Mouse (Mus musculus) G1E-ER4 (cell line): ENCODE results near the gene Lztr1. TPM values are rescaled to one million over a fixed set of nuclear protein-coding genes. Genes with fewer than 3 reads are reported as not detected.

ENCODE experiments used
- GATA1 ChIP-seq: IDR thresholded peaks from one replicate; pipeline ENCODE4 v1.8.0; 2012; ENCODE audit warnings: low read length, inconsistent platforms
- polyA plus RNA-seq: library from polyadenylated mRNA; stranded (reverse); fragments of >175 nt; gene quantifications from 2 replicates; pipeline ENCODE4 v1.2.3, GENCODE M21; 2012

Lztr1 gene
- polyA plus RNA-seq, 1 experiment = 41.2 TPM

DNA sequence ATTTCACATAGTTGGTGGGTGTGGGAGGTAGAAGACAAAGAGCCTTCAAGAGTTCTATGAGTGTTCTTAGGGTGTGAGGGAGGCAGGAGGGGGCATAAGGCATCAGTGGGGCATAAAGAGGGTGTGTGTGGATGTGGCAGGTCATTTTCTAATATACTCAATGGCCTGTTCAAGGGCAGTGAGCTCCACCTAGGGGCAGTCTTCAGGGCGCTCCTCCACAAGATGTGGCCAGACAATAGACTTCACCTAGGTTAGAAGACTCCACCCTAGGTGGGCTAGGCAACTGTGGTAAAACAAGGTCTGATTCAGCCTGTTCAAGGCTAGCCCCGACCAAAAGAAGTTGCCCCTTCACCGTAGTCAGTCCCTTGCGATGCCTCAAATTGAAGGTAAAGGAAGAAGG is 23.8 kb downstream of the Lztr1 start:
- TF ChIP-seq GATA1 = no peak

DNA sequence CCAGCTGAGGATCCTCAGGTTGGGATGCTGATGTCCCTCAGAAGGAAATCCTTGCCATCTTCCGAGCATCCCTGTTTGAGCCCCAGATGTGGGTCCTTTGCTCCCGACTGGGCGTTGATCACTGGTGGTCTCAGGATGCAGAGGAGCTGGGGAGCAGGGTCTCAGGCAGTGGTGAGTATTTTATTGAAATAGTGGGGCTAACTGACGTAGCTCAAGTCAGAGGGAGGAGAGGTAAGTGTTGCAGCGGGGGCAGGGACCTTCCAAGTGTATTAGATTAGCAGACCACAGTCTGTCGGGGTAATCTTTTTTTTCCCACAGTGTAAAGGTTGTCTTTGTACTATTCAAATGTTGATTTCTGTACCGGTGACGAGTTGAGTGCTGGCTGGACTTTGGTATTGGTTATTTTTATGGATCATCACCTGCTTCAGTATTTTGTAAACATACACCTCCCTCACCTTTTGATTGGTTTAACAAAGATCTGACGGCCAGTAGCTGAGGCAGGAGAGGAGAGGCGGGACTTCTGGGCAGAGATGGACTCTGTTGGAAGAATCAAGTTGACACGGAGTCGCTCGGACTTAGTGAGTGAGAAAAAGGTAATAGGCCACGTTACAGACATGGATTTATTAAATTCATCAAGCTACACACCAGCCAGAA is 24.3 kb downstream of the Lztr1 start:
- no peak for TF ChIP-seq GATA1

DNA sequence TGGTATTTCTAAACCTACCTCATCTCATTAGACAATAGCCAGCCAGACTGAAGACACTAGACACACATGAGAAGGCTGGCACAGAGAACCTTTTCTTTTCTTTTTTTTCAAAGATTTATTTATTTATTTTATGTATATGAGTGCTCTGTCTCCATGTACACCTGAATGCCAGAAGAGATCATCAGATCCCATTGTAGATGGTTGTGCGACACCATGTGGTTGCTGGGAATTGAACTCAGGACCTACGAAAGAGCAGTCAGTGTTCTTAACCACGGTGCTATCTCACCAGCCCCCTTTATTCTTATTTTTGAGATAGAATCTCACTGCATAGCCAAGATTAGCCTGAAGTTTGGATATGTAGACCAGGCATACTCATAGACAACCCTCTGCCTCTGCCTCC is 28.1 kb downstream of the Lztr1 start:
- no peak for TF ChIP-seq GATA1

DNA sequence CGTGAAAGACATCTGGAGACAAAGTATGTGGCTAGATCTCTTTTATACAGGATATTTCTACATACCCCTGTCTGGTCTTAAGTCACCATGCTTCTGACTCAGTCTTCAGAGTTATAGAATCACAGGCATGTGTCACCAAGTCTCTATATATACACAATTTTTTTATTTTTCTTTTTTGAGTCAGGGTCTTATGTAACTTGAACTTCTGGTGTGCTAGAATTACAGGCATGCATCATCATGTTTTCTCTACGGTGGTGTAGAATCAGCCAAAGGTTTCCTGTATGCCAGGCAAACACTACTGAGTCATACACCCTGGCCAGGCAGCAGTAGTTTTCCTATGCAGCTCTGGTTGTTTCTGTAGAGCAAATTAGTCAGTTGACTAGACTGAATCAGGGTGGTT is 34.1 kb downstream of the Lztr1 start:
- TF ChIP-seq GATA1 = no peak

DNA sequence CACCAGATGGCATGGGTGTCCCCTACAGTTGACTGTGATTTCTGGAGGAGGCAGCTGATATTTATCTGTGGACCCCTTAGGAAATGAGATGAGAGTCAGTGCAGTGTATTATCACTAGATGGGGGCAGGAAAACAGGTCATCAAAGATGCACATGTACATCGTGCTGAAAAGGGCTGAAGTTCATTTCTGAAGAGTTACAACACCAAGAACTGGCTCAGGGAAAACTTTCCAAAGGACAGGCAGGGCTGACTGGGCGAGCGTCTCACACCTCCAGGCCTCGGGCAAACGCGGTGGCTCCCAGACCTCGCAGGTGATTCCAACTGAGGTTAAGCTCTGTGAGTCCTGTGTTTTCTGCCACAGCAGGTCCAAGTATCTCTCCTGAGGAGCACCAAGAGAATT is 44.3 kb downstream of the Lztr1 start:
- TF ChIP-seq GATA1 = no peak

DNA sequence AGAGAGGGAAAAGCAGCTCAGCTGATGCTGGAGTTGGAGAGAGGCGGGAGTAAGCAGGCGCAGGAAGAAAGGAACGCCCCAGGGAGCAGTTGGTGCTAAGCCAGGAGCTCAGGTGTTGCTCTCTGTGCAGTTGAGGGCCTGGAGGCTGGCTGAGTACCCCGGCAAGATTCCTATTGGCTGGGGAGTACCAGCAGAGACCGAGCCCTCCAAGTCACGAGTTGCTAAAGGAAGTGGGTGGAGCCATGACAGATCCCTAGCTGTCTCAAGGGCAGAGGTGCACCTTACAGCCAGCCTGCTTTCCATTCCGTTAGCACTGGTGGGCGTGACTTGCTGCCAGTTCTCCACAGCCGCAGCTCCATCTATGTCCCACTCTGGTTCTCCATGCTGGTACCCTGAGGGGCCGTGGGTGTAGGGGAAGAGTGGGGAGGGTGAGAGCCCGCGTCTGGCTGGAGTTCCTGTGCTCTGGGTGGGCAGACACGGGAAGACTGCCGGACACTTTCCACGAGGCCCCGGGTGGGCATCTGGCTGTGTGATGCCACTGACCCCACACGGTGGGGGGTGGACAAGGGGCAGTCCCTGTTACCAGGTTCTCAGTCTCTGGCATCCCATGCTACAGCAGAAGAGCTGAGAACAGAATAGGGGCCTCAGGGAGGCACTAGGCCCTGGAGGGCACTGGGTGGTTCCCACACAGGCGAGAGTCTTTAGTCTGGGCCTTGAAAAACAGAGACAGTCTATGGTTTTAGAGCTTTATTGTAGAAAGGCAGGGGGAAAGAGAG is 45.6 kb downstream of the Lztr1 start:
- TF ChIP-seq GATA1 = no peak

DNA sequence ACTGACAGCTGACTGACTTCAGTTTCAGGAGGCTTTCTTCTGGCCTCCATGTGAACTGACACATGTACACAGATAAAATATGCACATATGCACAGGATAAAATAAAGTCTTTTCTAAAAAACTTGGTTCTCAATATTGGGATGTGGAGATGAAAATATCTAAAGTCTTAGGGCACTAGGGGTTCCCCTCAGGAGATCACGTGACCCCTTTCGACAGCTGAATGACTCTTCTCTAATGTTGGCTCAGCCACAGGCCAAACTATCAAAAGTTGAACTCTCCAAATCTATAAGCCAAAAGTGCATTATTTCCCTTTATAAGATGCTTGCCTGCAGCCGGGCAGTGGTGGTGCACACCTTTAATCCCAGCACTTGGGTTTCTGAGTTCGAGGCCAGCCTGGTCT is 47.7 kb downstream of the Lztr1 start:
- TF ChIP-seq GATA1 = no peak

DNA sequence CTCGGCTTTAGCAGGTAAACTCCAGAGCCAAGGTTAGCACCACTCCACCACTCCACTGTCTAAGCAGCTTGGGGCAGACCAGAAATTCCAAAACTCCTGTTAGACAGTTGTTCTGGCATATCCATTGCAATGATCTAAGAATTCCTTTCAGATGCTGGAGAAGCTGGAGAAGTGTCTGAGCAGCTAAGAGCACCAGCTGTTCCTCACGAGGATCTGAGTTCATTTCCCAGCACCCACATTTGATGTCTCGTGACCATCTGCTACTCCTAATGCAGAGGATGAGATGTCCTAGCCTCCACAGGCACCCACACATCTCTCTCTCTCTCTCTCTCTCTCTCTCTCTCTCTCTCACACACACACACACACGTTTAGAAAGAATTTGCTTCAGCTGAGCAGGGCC is 48.4 kb downstream of the Lztr1 start:
- TF ChIP-seq GATA1 = no peak

DNA sequence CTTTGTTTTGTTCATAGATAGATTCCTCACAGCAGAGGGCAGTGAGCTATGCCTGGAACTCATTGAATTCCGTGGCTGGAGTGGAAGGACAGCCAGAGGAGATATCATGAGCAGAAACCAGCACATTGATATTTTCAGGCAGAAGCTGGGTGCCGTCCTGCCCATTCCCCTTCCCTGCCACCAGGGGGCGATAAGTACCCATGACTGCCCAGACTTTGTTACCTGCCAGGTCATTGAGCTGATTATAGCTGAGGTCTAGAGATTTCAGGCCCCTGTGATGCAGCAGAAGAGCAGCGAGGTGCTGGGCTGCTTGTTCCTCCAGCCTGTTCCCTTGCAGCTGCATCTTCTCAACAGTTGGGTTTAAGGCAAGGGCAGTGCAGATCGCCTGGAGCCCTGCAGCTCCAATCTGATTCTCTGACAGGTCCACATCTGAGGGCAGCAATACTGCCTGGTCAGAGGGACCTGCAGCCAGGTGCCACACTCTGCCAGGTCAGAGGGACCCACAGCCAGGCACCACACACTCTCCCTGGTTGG is 49.5 kb downstream of the Lztr1 start:
- no peak for TF ChIP-seq GATA1

DNA sequence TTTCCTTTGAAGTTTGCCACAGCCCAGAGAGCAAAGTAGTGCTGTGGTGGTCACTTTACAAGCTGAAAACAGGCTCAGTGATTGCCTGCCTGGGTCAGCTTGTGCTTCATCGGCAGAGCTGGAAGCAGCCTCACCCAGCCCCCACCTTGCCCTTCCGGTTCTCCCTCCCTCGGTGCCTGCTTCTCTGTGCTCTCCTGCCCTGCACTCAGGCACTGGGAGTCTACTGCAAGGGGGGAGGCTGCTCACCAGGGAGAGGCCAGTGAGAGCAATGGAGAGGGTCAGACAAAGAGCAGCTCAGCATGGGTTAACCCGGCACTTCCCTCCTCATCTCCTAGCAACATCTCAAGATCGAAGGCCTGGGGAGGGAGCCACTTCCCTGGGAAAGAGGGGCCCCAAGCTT is 50.3 kb downstream of the Lztr1 start:
- TF ChIP-seq GATA1 = no peak

DNA sequence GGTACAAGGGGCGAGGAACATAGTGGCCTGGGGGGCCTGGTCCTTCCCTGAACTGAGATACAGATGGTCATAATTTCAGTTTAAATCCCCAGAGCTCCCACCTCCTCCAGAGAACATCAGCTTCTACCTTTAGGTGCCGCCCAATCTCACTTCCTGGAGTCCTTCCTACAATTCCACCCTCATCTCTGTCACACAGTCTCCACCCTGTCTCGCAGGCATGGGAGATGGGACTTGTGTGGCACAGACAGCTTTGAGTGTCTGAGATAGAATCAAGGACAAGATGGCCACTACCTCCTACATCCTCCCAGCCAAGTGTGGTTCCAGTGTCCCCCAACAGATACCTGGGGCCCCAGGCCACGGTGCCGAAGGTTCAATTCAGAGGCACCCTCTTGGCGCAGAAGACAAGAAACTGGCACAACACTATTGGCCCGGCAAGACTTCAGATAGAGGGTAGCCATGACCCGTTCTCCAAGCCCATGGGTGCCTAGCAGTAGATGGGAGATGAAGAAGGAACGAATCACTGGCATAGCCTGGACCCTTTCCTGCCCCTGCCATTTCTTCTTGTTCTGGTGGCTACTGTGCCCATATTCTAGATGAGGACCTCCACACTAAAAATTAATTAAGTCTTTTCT is 51.0 kb downstream of the Lztr1 start:
- no peak for TF ChIP-seq GATA1

DNA sequence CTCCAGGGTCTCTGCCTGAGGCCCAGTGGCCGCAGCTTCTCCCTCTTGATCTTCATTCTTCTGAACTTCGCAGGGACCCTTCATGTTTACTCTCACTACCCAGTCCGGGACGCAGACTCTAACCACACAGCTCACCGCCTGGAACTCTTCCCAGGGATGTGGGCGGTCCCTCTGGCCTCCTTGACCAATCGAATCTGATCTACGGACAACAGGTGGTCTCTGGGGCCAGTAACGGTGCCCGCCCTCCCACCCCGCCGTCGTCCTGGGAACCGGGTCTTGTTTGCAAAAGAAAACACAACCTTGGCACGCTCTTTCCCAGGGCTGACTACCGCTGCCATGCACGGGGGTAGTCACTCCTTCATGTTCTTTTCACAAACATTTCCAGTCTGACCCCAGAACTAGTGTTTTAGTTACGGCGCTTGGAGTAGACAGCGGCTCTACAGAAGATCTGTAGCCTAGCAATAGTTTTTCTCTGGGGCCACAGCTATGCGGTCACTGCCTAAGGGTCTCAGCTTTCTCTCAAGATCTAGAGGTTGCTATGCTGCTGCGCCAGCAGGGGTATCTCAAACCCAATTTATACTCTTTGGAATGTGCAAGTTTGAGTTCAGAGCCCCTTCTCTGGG is 52.8 kb downstream of the Lztr1 start, which contains the start of gene Lrrc74b:
Gene Lrrc74b, minus strand, starts transcription at position 120 of the 623 bp plus-strand sequence.
- no peak for TF ChIP-seq GATA1

DNA sequence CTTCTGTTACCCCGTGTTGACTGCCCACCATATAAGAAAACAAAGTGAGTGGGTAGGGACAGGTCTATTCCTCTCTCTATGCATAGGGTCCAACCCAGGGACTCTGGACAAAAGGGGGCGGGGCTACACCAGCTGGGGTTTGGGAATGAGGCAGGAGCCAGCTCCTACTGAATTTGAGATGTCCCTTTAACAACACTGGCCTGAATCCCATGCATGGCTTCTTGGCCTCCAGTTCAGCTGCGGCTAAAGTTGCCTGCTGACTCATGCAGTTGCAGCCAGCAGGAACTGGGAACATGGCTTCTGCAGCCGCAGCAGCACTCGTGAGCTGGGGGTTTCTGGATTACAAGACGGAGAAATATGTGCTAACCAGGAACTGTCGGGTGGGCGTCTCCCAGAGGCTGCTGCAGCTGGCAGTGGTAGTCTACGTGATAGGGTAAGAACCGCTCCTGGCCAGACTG is 53.3 kb downstream of the Lztr1 start, which contains the start of gene P2rx6:
Gene P2rx6, plus strand, starts transcription at position 135 of the 458 bp plus-strand sequence.
- no peak for TF ChIP-seq GATA1

DNA sequence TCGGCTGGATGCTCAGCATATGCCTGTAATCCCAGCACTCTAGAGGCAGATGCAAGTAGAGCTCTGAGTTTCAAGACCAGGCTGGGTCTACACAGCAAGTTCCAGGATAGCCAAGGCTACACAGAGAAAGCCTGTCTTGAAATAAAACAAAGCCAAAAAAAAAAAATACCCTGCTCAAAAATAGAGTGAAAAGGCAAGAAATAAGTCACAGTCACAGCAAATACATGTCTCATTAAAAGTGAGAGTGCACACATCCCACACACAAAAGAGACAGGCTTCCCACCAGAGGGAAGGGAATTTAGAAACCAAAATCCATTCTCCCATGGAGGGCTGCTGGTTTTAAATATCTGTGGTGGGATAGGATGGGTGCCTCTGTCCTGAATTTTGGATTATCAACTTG is 55.1 kb downstream of the Lztr1 start:
- TF ChIP-seq GATA1 = no peak

DNA sequence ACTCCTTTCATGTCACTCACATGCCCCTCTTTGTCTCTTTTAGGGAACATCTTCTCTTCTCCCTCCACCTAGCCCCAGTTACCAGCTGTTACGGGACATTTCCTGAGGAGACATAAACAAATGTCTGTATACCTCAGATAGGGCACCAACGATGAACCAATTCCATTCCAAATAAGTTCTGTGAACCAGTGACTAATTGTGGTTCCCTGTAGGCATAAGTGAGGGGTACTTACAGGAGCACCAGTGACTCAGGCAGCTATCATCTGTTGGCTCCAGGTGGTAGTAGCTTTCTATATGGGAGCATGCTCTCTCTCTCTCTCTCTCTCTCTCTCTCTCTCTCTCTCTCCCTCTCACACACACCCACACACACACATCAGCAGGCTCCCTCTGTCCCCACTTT is 55.7 kb downstream of the Lztr1 start:
- no peak for TF ChIP-seq GATA1

DNA sequence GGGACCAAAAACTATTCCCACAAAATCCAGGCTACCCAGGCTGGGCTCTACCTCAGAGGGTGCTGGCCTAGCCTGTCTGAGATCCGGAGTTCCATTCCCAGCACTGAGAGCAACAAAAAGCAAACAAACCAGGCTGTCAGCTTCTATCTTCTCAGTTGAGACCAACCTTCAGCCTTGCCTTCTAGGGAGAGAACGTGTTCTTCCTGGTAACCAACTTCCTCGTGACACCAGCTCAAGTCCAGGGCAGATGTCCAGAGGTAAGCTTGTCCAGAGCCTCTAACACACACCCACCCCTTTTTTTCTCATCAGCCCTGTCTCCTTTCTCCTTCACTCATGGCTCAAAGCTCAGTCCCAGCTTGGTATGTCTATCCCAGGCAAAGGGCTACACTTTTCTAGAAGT is 56.3 kb downstream of the Lztr1 start:
- no peak for TF ChIP-seq GATA1

DNA sequence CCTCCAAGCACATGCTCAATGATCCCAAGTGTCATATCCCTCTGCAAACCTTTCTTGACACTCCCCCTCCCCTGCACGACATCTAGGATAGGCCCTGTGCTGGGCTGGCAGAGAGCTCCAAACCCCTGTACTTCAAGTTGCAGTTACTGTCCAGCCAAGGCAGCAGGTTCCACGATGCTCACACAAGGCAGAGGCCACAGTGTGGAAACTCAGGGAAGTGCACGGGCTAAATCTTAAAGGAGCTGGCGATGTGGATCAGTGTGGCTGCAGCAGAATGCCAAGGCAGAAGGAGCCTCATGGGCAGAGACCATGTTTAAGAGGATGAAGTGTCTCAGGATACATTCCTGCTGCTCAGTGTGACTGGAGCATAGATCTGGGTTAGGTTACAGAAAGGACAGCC is 57.7 kb downstream of the Lztr1 start:
- no peak for TF ChIP-seq GATA1

Other genes starting within 250 kb of the Lztr1 start
- 18.3 and 27.9 TPM in 2 replicates for gene Tmem191c, start 232.6 kb upstream of the Lztr1 start, polyA plus RNA-seq
- not detected in 2 replicates for gene Serpind1, start 177.3 kb upstream of the Lztr1 start, polyA plus RNA-seq
- 5.3 and 6.1 TPM in 2 replicates for gene Snap29, start 102.7 kb upstream of the Lztr1 start, polyA plus RNA-seq
- 11.6 and 20.2 TPM in 2 replicates for gene Pi4ka, start 102.4 kb upstream of the Lztr1 start, polyA plus RNA-seq
- gene Crkl, start 56.7 kb upstream of the Lztr1 start, polyA plus RNA-seq = 22.8 and 23.1 TPM in 2 replicates
- not detected in 2 replicates for gene Aifm3, start 19.1 kb upstream of the Lztr1 start, polyA plus RNA-seq
- gene Thap7, start 22.4 kb downstream of the Lztr1 start, polyA plus RNA-seq = 214 and 234 TPM in 2 replicates
- gene Lrrc74b, start 52.6 kb downstream of the Lztr1 start, polyA plus RNA-seq = 0.05 TPM in 1 of 2 replicates, not detected in the other
- gene P2rx6, start 53.2 kb downstream of the Lztr1 start, polyA plus RNA-seq = 0.03 TPM in 1 of 2 replicates, not detected in the other
- gene Slc7a4, start 74.5 kb downstream of the Lztr1 start, polyA plus RNA-seq = not detected in 2 replicates
- 16.9 and 31.4 TPM in 2 replicates for gene Smpd4, start 110.7 kb downstream of the Lztr1 start, polyA plus RNA-seq
- 6.1 and 7.5 TPM in 2 replicates for gene Ccdc74a, start 137.8 kb downstream of the Lztr1 start, polyA plus RNA-seq
- 176 and 227 TPM in 2 replicates for gene Med15, start 224.2 kb downstream of the Lztr1 start, polyA plus RNA-seq